Mouse (Mus musculus): ENCODE data around the gene Zfp467. TPM values are rescaled to one million over a fixed set of nuclear protein-coding genes. Genes with fewer than 3 reads are reported as not detected.

Zfp467 gene
- 43.6 and 50.0 TPM in 2 replicates for polyA plus RNA-seq (2012; rRNA removed; ENCODE audit: low replicate concordance)

DNA sequence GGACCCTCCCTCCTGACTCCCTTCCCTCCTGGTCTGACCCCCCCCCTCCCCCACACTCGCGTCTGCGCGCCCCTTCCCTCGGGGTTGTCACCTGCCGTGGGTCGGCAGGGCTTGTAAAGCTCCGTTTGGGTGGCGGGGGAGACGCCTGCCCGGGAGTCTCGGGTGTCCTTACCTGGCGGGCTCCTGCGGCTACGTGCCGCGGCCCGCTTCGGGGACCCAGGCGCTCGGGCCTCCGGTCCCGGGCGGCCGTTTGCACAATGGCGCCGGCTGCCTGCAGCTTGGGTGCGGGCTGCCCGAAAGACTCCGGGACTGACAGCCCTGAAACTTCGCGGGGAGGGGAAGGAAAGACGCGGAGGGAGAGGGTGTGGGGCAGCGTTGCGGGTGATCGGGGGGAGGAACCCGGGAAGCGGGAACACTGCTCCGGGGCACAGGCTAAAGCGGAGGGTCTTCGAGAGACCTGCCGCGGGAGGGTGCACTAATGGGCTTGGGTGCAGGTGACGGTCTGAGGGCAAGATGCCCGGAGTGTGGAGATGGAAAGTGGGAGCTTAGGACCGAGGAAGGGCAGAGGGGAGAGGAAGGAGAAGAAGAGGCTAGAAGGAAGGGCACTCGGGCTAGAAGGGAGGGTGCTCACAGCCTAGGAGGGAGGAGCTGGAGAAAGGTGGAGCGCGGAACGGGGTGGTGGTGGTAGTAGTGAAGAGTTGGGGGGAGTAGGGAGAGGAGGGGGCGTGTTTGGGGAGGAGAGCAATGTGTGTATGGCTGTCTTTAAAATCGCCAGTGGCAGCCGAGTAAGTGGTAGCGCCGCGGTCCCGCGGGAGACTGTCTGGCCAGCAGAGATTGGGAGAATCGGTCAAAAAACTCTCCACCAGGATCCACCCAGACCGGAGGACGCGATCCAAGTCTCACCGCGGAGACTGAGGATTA lies at the start of gene Zfp467:
Gene Zfp467 (minus strand): TSS at position 645 of the 921 bp plus-strand sequence.

DNA sequence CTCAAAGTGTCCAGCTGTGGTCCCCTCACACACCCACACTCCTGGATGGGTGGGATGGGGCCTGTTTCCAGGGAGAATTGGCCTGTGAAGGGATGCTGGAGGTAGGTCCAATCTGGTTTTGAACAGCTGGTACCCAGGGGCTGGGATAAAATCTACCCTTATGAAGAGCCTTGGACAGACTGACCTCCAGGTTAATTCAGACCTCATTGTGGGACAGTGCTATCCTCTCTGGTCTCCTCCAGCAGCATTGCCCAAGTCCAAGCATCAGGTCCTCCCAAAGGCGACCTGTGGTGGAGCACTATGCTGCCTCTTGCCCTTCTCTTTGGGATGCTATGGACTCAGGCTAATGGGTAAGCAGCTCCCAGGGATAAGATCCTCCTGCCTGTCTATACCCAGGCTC lies 2.3 kb upstream of the Zfp467 start, which contains the start of gene Sspo:
Gene Sspo (plus strand): TSS at position 301 of the 400 bp plus-strand sequence.

GRCm38 (mm10) chr6:48395105-48396007 lies 50.3 kb downstream of the Zfp467 start, which contains the start of gene Krba1:
TSS of gene Krba1 (plus strand) at chr6:48395586.

Other genes with a start within 250 kb of the Zfp467 start
- gene Krba1, start 50.2 kb downstream of the Zfp467 start, polyA plus RNA-seq (2012; rRNA removed; ENCODE audit: low replicate concordance), result 12.1 and 29.5 TPM in 2 replicates
- 2.0 and 4.5 TPM in 2 replicates for gene Sspo, start 2.4 kb upstream of the Zfp467 start, polyA plus RNA-seq (2012; rRNA removed; ENCODE audit: low replicate concordance)
- 42.6 and 79.5 TPM in 2 replicates for gene Atp6v0e2, start 91.8 kb upstream of the Zfp467 start, polyA plus RNA-seq (2012; rRNA removed; ENCODE audit: low replicate concordance)
- gene Lrrc61, start 109.0 kb upstream of the Zfp467 start, polyA plus RNA-seq (2012; rRNA removed; ENCODE audit: low replicate concordance), result 23.2 and 24.6 TPM in 2 replicates
- gene Rarres2, start 127.0 kb upstream of the Zfp467 start, polyA plus RNA-seq (2012; rRNA removed; ENCODE audit: low replicate concordance), result 338 and 562 TPM in 2 replicates
- gene Gm45021, start 143.8 kb upstream of the Zfp467 start, polyA plus RNA-seq (2012; rRNA removed; ENCODE audit: low replicate concordance), result not detected in 2 replicates
- gene Repin1, start 148.1 kb upstream of the Zfp467 start, polyA plus RNA-seq (2012; rRNA removed; ENCODE audit: low replicate concordance), result 36.2 and 55.2 TPM in 2 replicates
- 0.68 TPM in 1 of 2 replicates, not detected in the other for gene Gm44965, start 148.1 kb upstream of the Zfp467 start, polyA plus RNA-seq (2012; rRNA removed; ENCODE audit: low replicate concordance)
- 5.0 and 6.3 TPM in 2 replicates for gene Zfp775, start 156.2 kb upstream of the Zfp467 start, polyA plus RNA-seq (2012; rRNA removed; ENCODE audit: low replicate concordance)
- gene AI854703, start 180.9 kb upstream of the Zfp467 start, polyA plus RNA-seq (2012; rRNA removed; ENCODE audit: low replicate concordance), result 1.4 and 2.3 TPM in 2 replicates
- 4.7 and 9.7 TPM in 2 replicates for gene Gimap8, start 201.4 kb upstream of the Zfp467 start, polyA plus RNA-seq (2012; rRNA removed; ENCODE audit: low replicate concordance)
- 2.4 and 3.2 TPM in 2 replicates for gene Gimap9, start 230.3 kb upstream of the Zfp467 start, polyA plus RNA-seq (2012; rRNA removed; ENCODE audit: low replicate concordance)
- 22.2 and 30.2 TPM in 2 replicates for gene Gimap4, start 238.7 kb upstream of the Zfp467 start, polyA plus RNA-seq (2012; rRNA removed; ENCODE audit: low replicate concordance)